Mouse (Mus musculus): ENCODE measurements around the gene Nkx2-9. TPM values are rescaled to one million over a fixed set of nuclear protein-coding genes. Genes with fewer than 3 reads are reported as not detected.

Gene Nkx2-9
- not detected for total RNA-seq (2023)

GRCm38 (mm10) chr12:56612761-56613437 lies at the start of gene Nkx2-9:
Gene Nkx2-9, minus strand, starts transcription at chr12:56613284.

Other genes starting within 250 kb of the Nkx2-9 start
- not detected for gene Nkx2-1, start 76.4 kb downstream of the Nkx2-9 start, total RNA-seq (2023)
- not detected for gene Pax9, start 78.5 kb upstream of the Nkx2-9 start, total RNA-seq (2023)